ENCODE assay signal across 1 mouse cellular context in the genomic region with DNA sequence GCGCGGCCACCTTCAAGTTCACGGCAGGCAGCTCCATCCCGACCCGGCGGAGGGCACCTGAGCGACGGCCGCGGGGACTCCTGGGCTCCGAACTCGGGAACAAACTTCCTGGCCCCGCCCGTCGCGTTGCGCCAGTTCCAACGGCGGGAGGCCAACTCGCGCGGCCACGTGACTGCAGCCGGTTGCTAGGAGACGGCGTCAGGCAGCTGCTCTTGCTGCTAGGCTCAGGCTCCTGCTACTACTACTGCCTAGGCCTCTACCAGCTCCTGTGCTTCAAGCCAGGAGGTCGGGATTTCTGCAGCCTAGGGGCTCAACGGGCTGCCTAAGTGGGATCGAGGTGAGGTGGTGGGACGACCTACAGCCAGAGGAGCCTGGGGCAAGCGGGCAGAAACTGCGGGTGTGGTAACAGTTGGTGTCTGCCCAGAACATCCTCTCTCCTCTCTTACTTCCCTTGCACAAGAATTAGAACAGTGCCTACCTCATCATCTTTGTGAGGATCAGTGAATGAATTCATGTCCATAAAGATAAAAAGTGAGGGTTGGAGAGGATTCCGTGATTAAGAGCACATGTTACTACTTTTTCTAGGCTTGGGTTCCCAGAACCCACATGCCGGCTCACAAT.
TF ChIP-seq lines count a peak whose summit lies in the region.

Agtrap (minus strand) TSS at position 125 of the 621 bp plus-strand sequence.

TF ChIP-seq in CH12.LX, 34 proteins besides CTCF, POLR2A, EP300 and RAD21 (continued from another document):
- TF ChIP-seq MAZ (IDR thresholded peaks at IDR 0.05; ENCODE audit: low read depth, low read length) (peak; percentile 92; the same call in 1 of the 2 replicates), CHD1 (IDR thresholded peaks at IDR 0.05; ENCODE audit: low read depth, low read length) (no peak), NELFE (IDR thresholded peaks at IDR 0.05; ENCODE audit: low read depth, low read length) (0 out of 2 replicates have a peak, but pooled peaks have one; percentile 19), HCFC1 (IDR thresholded peaks at IDR 0.05; ENCODE audit: low read depth, low read length) (peak; percentile 70), BHLHE40 (IDR thresholded peaks at IDR 0.05; ENCODE audit: low read depth, low read length) (peak; percentile 92), ELF1 (IDR thresholded peaks at IDR 0.05; ENCODE audit: low read depth, low read length) (peak; percentile 84), USF2 (conservative IDR thresholded peaks at IDR 0.05; ENCODE audit: low read depth, low read length) (peak; percentile 92), NRF1 (IDR thresholded peaks at IDR 0.05; ENCODE audit: low read depth, low read length) (peak; percentile 68), RCOR1 (conservative IDR thresholded peaks at IDR 0.05; ENCODE audit: low read depth, low read length) (no peak), TCF12 (IDR thresholded peaks at IDR 0.05; ENCODE audit: low read depth, low read length) (peak; percentile 64; the same call in 1 of the 2 replicates), MXI1 (IDR thresholded peaks at IDR 0.05; ENCODE audit: low read depth, low read length) (peak; percentile 99)
TF ChIP-seq in CH12.LX: peak in this region for 12.
